Mouse (Mus musculus): ENCODE data around the gene Arap1. TPM values are rescaled to one million over a fixed set of nuclear protein-coding genes. Genes with fewer than 3 reads are reported as not detected.

Arap1 gene
- polyA plus RNA-seq, 1 experiment from 2014 or later, result 24.6 TPM

GRCm38 (mm10) chr7:101393015-101393414, 45.1 kb downstream of the Arap1 start:
- Histone ChIP-seq H3K27me3 (ENCODE audit: insufficient read depth, poor library complexity, severe bottlenecking) (no peaks in the 10 kb centered on the region), H3K4me1 (peaks cover 70% of the 10 kb centered on the region), H3K9me3 (no peaks in the 10 kb centered on the region), H3K4me3 (no peak overlapping the region), H3K27ac (peak overlapping the region; percentile 77), H3K36me3 (peaks cover 22% of the 10 kb centered on the region)
- no peak for DNase-seq (ENCODE audit: low spot score)
- WGBS, result 26% methylated on average over 4 of the region's 4 CpGs

GRCm38 (mm10) chr7:101393694-101394504, 46.0 kb downstream of the Arap1 start:
- WGBS, result 45% methylated on average over 8 of the region's 8 CpGs
- no peak for DNase-seq (ENCODE audit: low spot score)
- Histone ChIP-seq H3K4me1 (peaks cover 62% of the 10 kb centered on the region), H3K9me3 (no peaks in the 10 kb centered on the region), H3K4me3 (0 out of 2 replicates have a peak overlapping the region, but pooled peaks have one; percentile 15), H3K27me3 (ENCODE audit: insufficient read depth, poor library complexity, severe bottlenecking) (no peaks in the 10 kb centered on the region), H3K27ac (peak overlapping the region; percentile 77), H3K36me3 (peaks cover 29% of the 10 kb centered on the region)

GRCm38 (mm10) chr7:101394569-101394968, 46.7 kb downstream of the Arap1 start:
- Histone ChIP-seq H3K4me3 (0 out of 2 replicates have a peak overlapping the region, but pooled peaks have one; percentile 15), H3K36me3 (peaks cover 35% of the 10 kb centered on the region), H3K4me1 (peaks cover 55% of the 10 kb centered on the region), H3K9me3 (no peaks in the 10 kb centered on the region), H3K27me3 (ENCODE audit: insufficient read depth, poor library complexity, severe bottlenecking) (peaks cover 4% of the 10 kb centered on the region; the same call in 1 of the 2 replicates), H3K27ac (peak overlapping the region; percentile 77)
- 72% methylated on average over 3 of the region's 3 CpGs for WGBS
- no peak for DNase-seq (ENCODE audit: low spot score)

GRCm38 (mm10) chr7:101395471-101395870, 47.6 kb downstream of the Arap1 start:
- Histone ChIP-seq H3K27ac (0 out of 2 replicates have a peak overlapping the region, but pooled peaks have one; percentile 1), H3K9me3 (no peaks in the 10 kb centered on the region), H3K4me3 (no peak overlapping the region), H3K27me3 (ENCODE audit: insufficient read depth, poor library complexity, severe bottlenecking) (peaks cover 4% of the 10 kb centered on the region; the same call in 1 of the 2 replicates), H3K36me3 (peaks cover 44% of the 10 kb centered on the region), H3K4me1 (peaks cover 50% of the 10 kb centered on the region)
- no peak for DNase-seq (ENCODE audit: low spot score)
- 88% methylated on average over 2 of the region's 2 CpGs for WGBS

- Histone ChIP-seq H3K4me1 (peaks cover 33% of the 10 kb centered on the region), H3K27me3 (ENCODE audit: insufficient read depth, poor library complexity, severe bottlenecking) (peaks cover 4% of the 10 kb centered on the region; the same call in 1 of the 2 replicates), H3K27ac (no peak overlapping the region), H3K9me3 (no peaks in the 10 kb centered on the region), H3K36me3 (peaks cover 60% of the 10 kb centered on the region), H3K4me3 (no peak overlapping the region)
- WGBS, result 78% methylated on average over 4 of the region's 4 CpGs
- DNase-seq (ENCODE audit: low spot score), result no peak
Observed at GRCm38 (mm10) chr7:101397175-101397574, 49.3 kb downstream of the Arap1 start.

GRCm38 (mm10) chr7:101401510-101401909, 53.6 kb downstream of the Arap1 start:
- H3K27me3 ChIP-seq (ENCODE audit: insufficient read depth, poor library complexity, severe bottlenecking), result peaks cover 4% of the 10 kb centered on the region; the same call in 1 of the 2 replicates
- no peaks in the 10 kb centered on the region for H3K9me3 ChIP-seq
- H3K27ac ChIP-seq, result no peak overlapping the region
- no peak overlapping the region for H3K4me3 ChIP-seq
- peaks cover 21% of the 10 kb centered on the region for H3K4me1 ChIP-seq
- WGBS, result 78% methylated on average over 7 of the region's 7 CpGs
- no peak for DNase-seq (ENCODE audit: low spot score)
- peaks cover 72% of the 10 kb centered on the region for H3K36me3 ChIP-seq

- Histone ChIP-seq H3K27ac (no peak overlapping the region), H3K36me3 (peaks cover 51% of the 10 kb centered on the region), H3K9me3 (no peaks in the 10 kb centered on the region), H3K27me3 (ENCODE audit: insufficient read depth, poor library complexity, severe bottlenecking) (peaks cover 4% of the 10 kb centered on the region; the same call in 1 of the 2 replicates), H3K4me3 (no peak overlapping the region), H3K4me1 (peaks cover 26% of the 10 kb centered on the region)
- WGBS, result 89% methylated on average over 5 of the region's 5 CpGs
- DNase-seq (ENCODE audit: low spot score), result no peak
Observed at GRCm38 (mm10) chr7:101403831-101404230, 56.0 kb downstream of the Arap1 start.

GRCm38 (mm10) chr7:101410267-101410936, 62.5 kb downstream of the Arap1 start, which contains the start of gene Gm45837:
TSS of gene Gm45837 (plus strand) at chr7:101410886.
- H3K36me3 ChIP-seq, result peaks cover 13% of the 10 kb centered on the region
- H3K27me3 ChIP-seq (ENCODE audit: insufficient read depth, poor library complexity, severe bottlenecking), result peaks cover 10% of the 10 kb centered on the region; the same call in 1 of the 2 replicates
- H3K4me3 ChIP-seq, result no peak within 1 kb of the TSS
- H3K9me3 ChIP-seq, result no peaks in the 10 kb centered on the region
- 77% methylated on average over 11 of the region's 11 CpGs for WGBS
- no peak for DNase-seq (ENCODE audit: low spot score)
- H3K27ac ChIP-seq, result 0 out of 2 replicates have a peak within 1 kb of the TSS, but pooled peaks have one; percentile 1
- H3K4me1 ChIP-seq, result peaks cover 43% of the 10 kb centered on the region

GRCm38 (mm10) chr7:101412796-101413195, 64.9 kb downstream of the Arap1 start:
- Histone ChIP-seq H3K4me3 (no peak overlapping the region), H3K9me3 (no peaks in the 10 kb centered on the region), H3K27ac (no peak overlapping the region), H3K36me3 (peaks cover 13% of the 10 kb centered on the region), H3K4me1 (peaks cover 40% of the 10 kb centered on the region), H3K27me3 (ENCODE audit: insufficient read depth, poor library complexity, severe bottlenecking) (peaks cover 34% of the 10 kb centered on the region)
- peak; percentile 94 for DNase-seq (ENCODE audit: low spot score)

- no peak overlapping the region for H3K4me3 ChIP-seq
- peaks cover 48% of the 10 kb centered on the region for H3K27me3 ChIP-seq (ENCODE audit: insufficient read depth, poor library complexity, severe bottlenecking)
- H3K9me3 ChIP-seq, result no peaks in the 10 kb centered on the region
- 28% methylated on average over 4 of the region's 4 CpGs for WGBS
- H3K36me3 ChIP-seq, result peaks cover 9% of the 10 kb centered on the region
- H3K4me1 ChIP-seq, result peaks cover 40% of the 10 kb centered on the region
- DNase-seq (ENCODE audit: low spot score), result no peak
- peak overlapping the region; percentile 56; the same call in 1 of the 2 replicates for H3K27ac ChIP-seq
Observed at GRCm38 (mm10) chr7:101414209-101414608, 66.3 kb downstream of the Arap1 start.

- Histone ChIP-seq H3K27ac (peak overlapping the region; percentile 56), H3K4me1 (peaks cover 40% of the 10 kb centered on the region), H3K27me3 (ENCODE audit: insufficient read depth, poor library complexity, severe bottlenecking) (peaks cover 55% of the 10 kb centered on the region), H3K36me3 (peaks cover 8% of the 10 kb centered on the region; the same call in 1 of the 2 replicates), H3K9me3 (no peaks in the 10 kb centered on the region), H3K4me3 (no peak overlapping the region)
- WGBS, result 23% methylated on average over 7 of the region's 7 CpGs
- DNase-seq (ENCODE audit: low spot score), result no peak
Observed at GRCm38 (mm10) chr7:101414661-101415511, 67.0 kb downstream of the Arap1 start.

GRCm38 (mm10) chr7:101415512-101416100, 67.7 kb downstream of the Arap1 start:
- 37% methylated on average over 8 of the region's 8 CpGs for WGBS
- Histone ChIP-seq H3K27ac (peak overlapping the region; percentile 19; the same call in 1 of the 2 replicates), H3K36me3 (peaks cover 4% of the 10 kb centered on the region; the same call in 1 of the 2 replicates), H3K4me3 (no peak overlapping the region), H3K9me3 (no peaks in the 10 kb centered on the region), H3K27me3 (ENCODE audit: insufficient read depth, poor library complexity, severe bottlenecking) (peaks cover 62% of the 10 kb centered on the region), H3K4me1 (peaks cover 40% of the 10 kb centered on the region)
- no peak for DNase-seq (ENCODE audit: low spot score)

Measured in heart, embryonic 10.5 days (tissue).